Mouse (Mus musculus) MEL (cell line): ENCODE measurements around the gene Apopt1. TPM values are rescaled to one million over a fixed set of nuclear protein-coding genes. Genes with fewer than 3 reads are reported as not detected.

Source experiments
- DNase-seq: peaks from one replicate; pipeline ENCODE4 v3.0.0; 2011; ENCODE audit warnings: low read depth, low spot score
- H3K27ac ChIP-seq: 2 replicates; pipeline ENCODE4 v1.5.1; 2012; ENCODE audit warnings: low read depth, mild to moderate bottlenecking, control low read depth, low read length, moderate library complexity; ENCODE audit not compliant: control insufficient read depth
- H3K27me3 ChIP-seq, 2 experiments: fragments of 150-350 bp in 1 of 2; sonication (generic) in 1 of 2; 2 replicates each; pipeline ENCODE4 v1.6.1; 2012; ENCODE audit warnings: low read length in 2 of 2, mild to moderate bottlenecking in 2 of 2, improper control_type of control experiment in 1 of 2, moderate library complexity in 1 of 2; ENCODE audit not compliant: insufficient read depth in 2 of 2, control insufficient read depth in 1 of 2
- H3K36me3 ChIP-seq, 2 experiments: 2 replicates each; pipeline ENCODE4 v1.6.1; 2012 to 2014; ENCODE audit warnings: low read length in 2 of 2, improper control_type of control experiment in 1 of 2, inconsistent platforms in 1 of 2, mild to moderate bottlenecking in 1 of 2; ENCODE audit not compliant: insufficient read depth in 2 of 2, control insufficient read depth in 1 of 2
- H3K4me1 ChIP-seq, 2 experiments: fragments of 150-350 bp in 1 of 2; sonication (generic) in 1 of 2; 2 replicates each; pipeline ENCODE4 v1.6.1; 2012; ENCODE audit warnings: low read length in 2 of 2, improper control_type of control experiment in 1 of 2, mild to moderate bottlenecking in 1 of 2; ENCODE audit not compliant: insufficient read depth in 2 of 2, control insufficient read depth in 1 of 2
- H3K4me3 ChIP-seq, 2 experiments: fragments of 150-350 bp in 1 of 2; sonication (generic) in 1 of 2; 2 replicates each; pipeline ENCODE4 v1.5.1; 2012; ENCODE audit warnings: low read depth in 2 of 2, low read length in 2 of 2, mild to moderate bottlenecking in 2 of 2, moderate library complexity in 2 of 2, control low read depth in 1 of 2, improper control_type of control experiment in 1 of 2; ENCODE audit not compliant: control insufficient read depth in 1 of 2, insufficient read depth in 1 of 2
- H3K79me2 ChIP-seq: 2 replicates; pipeline ENCODE4 v1.6.1; 2012; ENCODE audit warnings: mild to moderate bottlenecking, low read length, moderate library complexity; ENCODE audit not compliant: control insufficient read depth, poor library complexity, insufficient read depth
- H3K9ac ChIP-seq: 2 replicates; pipeline ENCODE4 v1.6.1; 2012; ENCODE audit warnings: low read depth, mild to moderate bottlenecking, control low read depth, low read length, moderate library complexity; ENCODE audit not compliant: control insufficient read depth, poor library complexity, severe bottlenecking
- H3K9me3 ChIP-seq: fragments of 150-350 bp; sonication (generic); replicated peaks from 2 replicates; pipeline ENCODE4 v1.6.1; 2012; ENCODE audit warnings: mild to moderate bottlenecking, low read length, improper control_type of control experiment, moderate library complexity; ENCODE audit not compliant: insufficient read depth
- CTCF ChIP-seq, 3 experiments: IDR thresholded peaks in 2 of 3; conservative IDR thresholded peaks in 1 of 3; 2 replicates each; pipeline ENCODE4 v1.5.1; 2011 to 2012; ENCODE audit warnings: low read length in 3 of 3, low read depth in 2 of 3, mild to moderate bottlenecking in 2 of 3, improper control_type of control experiment in 1 of 3, inconsistent platforms in 1 of 3, mixed read lengths in 1 of 3, moderate library complexity in 1 of 3; ENCODE audit not compliant: control insufficient read depth in 1 of 3, insufficient read depth in 1 of 3, poor library complexity in 1 of 3, severe bottlenecking in 1 of 3
- E2F4 ChIP-seq: IDR thresholded peaks from 2 replicates; pipeline ENCODE4 v1.6.1; 2011; ENCODE audit warnings: low read depth, low read length, improper control_type of control experiment, borderline replicate concordance
- EP300 ChIP-seq, 2 experiments: IDR thresholded peaks; 2 replicates each; pipeline ENCODE4 v1.6.1; 2011; ENCODE audit warnings: improper control_type of control experiment in 2 of 2, low read length in 2 of 2, low read depth in 1 of 2, mild to moderate bottlenecking in 1 of 2
- ETS1 ChIP-seq: IDR thresholded peaks from 2 replicates; pipeline ENCODE4 v1.6.1; 2012; ENCODE audit warnings: low read depth, mild to moderate bottlenecking, inconsistent platforms, low read length, improper control_type of control experiment, moderate library complexity
- GATA1 ChIP-seq: IDR thresholded peaks from 2 replicates; pipeline ENCODE4 v1.6.1; 2011; ENCODE audit warnings: low read depth, low read length, improper control_type of control experiment
- HCFC1 ChIP-seq: IDR thresholded peaks from 2 replicates; pipeline ENCODE4 v1.6.1; 2012; ENCODE audit warnings: low read depth, mild to moderate bottlenecking, inconsistent platforms, low read length, improper control_type of control experiment, moderate library complexity
- KAT2A ChIP-seq: conservative IDR thresholded peaks from 2 replicates; pipeline ENCODE4 v1.6.1; 2012; ENCODE audit warnings: low read depth, low read length, improper control_type of control experiment, inconsistent platforms
- MAFK ChIP-seq: IDR thresholded peaks from 2 replicates; pipeline ENCODE4 v1.6.1; 2011; ENCODE audit warnings: low read depth, mild to moderate bottlenecking, low read length, improper control_type of control experiment, borderline replicate concordance
- MEF2A ChIP-seq: IDR thresholded peaks from 2 replicates; pipeline ENCODE4 v1.6.1; 2014; ENCODE audit warnings: low read depth, mild to moderate bottlenecking, inconsistent platforms, low read length, improper control_type of control experiment; ENCODE audit not compliant: poor library complexity, insufficient replicate concordance, severe bottlenecking; ENCODE audit errors: extremely low read depth
- MYB ChIP-seq: IDR thresholded peaks from 2 replicates; pipeline ENCODE4 v1.6.1; 2011; ENCODE audit warnings: mild to moderate bottlenecking, low read depth, low read length, improper control_type of control experiment
- POLR2A ChIP-seq, 2 experiments: IDR thresholded peaks; 2 replicates each; pipeline ENCODE4 v1.6.1; 2011 to 2012; ENCODE audit warnings: low read length in 2 of 2, mild to moderate bottlenecking in 2 of 2, control low read depth in 1 of 2, improper control_type of control experiment in 1 of 2, low read depth in 1 of 2, moderate library complexity in 1 of 2; ENCODE audit not compliant: control insufficient read depth in 1 of 2, insufficient read depth in 1 of 2, poor library complexity in 1 of 2
- POLR2AphosphoS2 ChIP-seq: IDR thresholded peaks from 2 replicates; pipeline ENCODE4 v1.6.1; 2011; ENCODE audit warnings: low read length, improper control_type of control experiment
- POLR2AphosphoS5 ChIP-seq: IDR thresholded peaks from 2 replicates; pipeline ENCODE4 v1.6.1; 2012; ENCODE audit warnings: low read depth, borderline replicate concordance, mild to moderate bottlenecking, inconsistent platforms, low read length, moderate library complexity, mixed read lengths
- RAD21 ChIP-seq: IDR thresholded peaks from 2 replicates; pipeline ENCODE4 v1.6.1; 2011; ENCODE audit warnings: mild to moderate bottlenecking, low read depth, low read length, improper control_type of control experiment
- RCOR1 ChIP-seq: IDR thresholded peaks from 2 replicates; pipeline ENCODE4 v1.6.1; 2012; ENCODE audit warnings: low read depth, mild to moderate bottlenecking, inconsistent platforms, low read length, improper control_type of control experiment
- SMC3 ChIP-seq: IDR thresholded peaks from 2 replicates; pipeline ENCODE4 v1.6.1; 2011; ENCODE audit warnings: low read depth, low read length, improper control_type of control experiment
- TAL1 ChIP-seq: IDR thresholded peaks from 2 replicates; pipeline ENCODE4 v1.6.1; 2012; ENCODE audit warnings: mild to moderate bottlenecking, inconsistent platforms, low read length, moderate library complexity, mixed read lengths
- TBP ChIP-seq: IDR thresholded peaks from 2 replicates; pipeline ENCODE4 v1.8.0; 2011; ENCODE audit warnings: low read depth, low read length, improper control_type of control experiment
- TCF12 ChIP-seq: IDR thresholded peaks from 2 replicates; pipeline ENCODE4 v1.6.1; 2014; ENCODE audit warnings: low read depth, mild to moderate bottlenecking, inconsistent platforms, low read length, improper control_type of control experiment, moderate library complexity
- UBTF ChIP-seq: IDR thresholded peaks from 2 replicates; pipeline ENCODE4 v1.6.1; 2012; ENCODE audit warnings: low read depth, mild to moderate bottlenecking, inconsistent platforms, low read length, improper control_type of control experiment, moderate library complexity, borderline replicate concordance; ENCODE audit not compliant: insufficient read depth
- USF1 ChIP-seq: IDR thresholded peaks from 2 replicates; pipeline ENCODE4 v1.6.1; 2014; ENCODE audit warnings: low read depth, mild to moderate bottlenecking, inconsistent platforms, low read length, improper control_type of control experiment, moderate library complexity
- USF2 ChIP-seq, 2 experiments: IDR thresholded peaks; 2 replicates each; pipeline ENCODE4 v1.6.1; 2011 to 2012; ENCODE audit warnings: improper control_type of control experiment in 2 of 2, low read length in 2 of 2, borderline replicate concordance in 1 of 2, inconsistent platforms in 1 of 2, low read depth in 1 of 2, mild to moderate bottlenecking in 1 of 2; ENCODE audit not compliant: insufficient read depth in 1 of 2
- ZKSCAN1 ChIP-seq: IDR thresholded peaks from 2 replicates; pipeline ENCODE4 v1.6.1; 2012; ENCODE audit warnings: low read depth, mild to moderate bottlenecking, inconsistent platforms, low read length, improper control_type of control experiment, moderate library complexity
- polyA plus RNA-seq, 2 experiments: library from polyadenylated mRNA; stranded (reverse) in 1 of 2; unstranded in 1 of 2; fragments of >175 nt in 1 of 2; fragments of >200 nt in 1 of 2; gene quantifications; 2 replicates each; pipeline versions ENCODE4 v1.2.1 to v1.2.4; 2012; ENCODE audit warnings: low replicate concordance in 2 of 2, low read depth in 1 of 2; ENCODE audit not compliant: insufficient read length in 2 of 2, insufficient read depth in 1 of 2, missing spikeins in 1 of 2
- total RNA-seq: library from RNA; depleted of rRNA; stranded (reverse); fragments of 300-350 nt; gene quantifications from 2 replicates; pipeline ENCODE4 v1.2.3, GENCODE M21; 2012

The Apopt1 gene
- total and polyA plus RNA-seq, 3 experiments = 25.7 to 46.5 TPM; not detected in 1

- Histone ChIP-seq H3K9ac (no peak overlapping the region), H3K27ac (no peak overlapping the region), H3K36me3 (peaks cover 0 to 6% of the 10 kb centered on the region in 2 experiments; a peak in 2 of 4 replicates), H3K4me3 (no peak overlapping the region), H3K27me3 (no peaks in the 10 kb centered on the region), H3K4me1 (peaks cover 5 to 17% of the 10 kb centered on the region in 2 experiments), H3K79me2 (no peaks in the 10 kb centered on the region; the same call in 1 of the 2 replicates), H3K9me3 (no peaks in the 10 kb centered on the region)
- no peak for TF ChIP-seq CTCF (IDR thresholded peaks at IDR 0.05 in 2 of 3, conservative IDR thresholded peaks at IDR 0.05 in 1 of 3; ENCODE audit: control insufficient read depth in 1 of 3, insufficient read depth in 1 of 3, low read depth in 2 of 3, low read length in 3 of 3, poor library complexity in 1 of 3, severe bottlenecking in 1 of 3)
- TF ChIP-seq RCOR1 = no peak
- DNase-seq = no peak
Observed at GRCm38 (mm10) chr12:111753347-111753746, 40.3 kb downstream of the Apopt1 start.

- no peak overlapping the region for H3K4me3 ChIP-seq
- peaks cover 8% of the 10 kb centered on the region for H3K79me2 ChIP-seq
- no peaks in the 10 kb centered on the region for H3K9me3 ChIP-seq
- peak; percentile 41 for DNase-seq
- 0 out of 2 replicates have a peak, but pooled peaks have one; percentile 17 for TF ChIP-seq TBP
- TF ChIP-seq EP300 (IDR thresholded peaks at IDR 0.05; ENCODE audit: low read depth in 1 of 2, low read length in 2 of 2) = 0 out of 4 replicates have a peak, but pooled peaks have one; percentile 11 to 34
- peak; percentile 63 for TF ChIP-seq GATA1
- TF ChIP-seq USF1 = no peak
- TF ChIP-seq TAL1 = peak; percentile 54
- TF ChIP-seq TCF12 = no peak
- no peak; the same call in 1 of the 2 replicates for TF ChIP-seq RCOR1
- TF ChIP-seq POLR2AphosphoS5 = no peak
- no peak for TF ChIP-seq HCFC1
- TF ChIP-seq ZKSCAN1 = no peak
- H3K27me3 ChIP-seq = no peaks in the 10 kb centered on the region
- H3K4me1 ChIP-seq = peaks cover 5 to 17% of the 10 kb centered on the region in 2 experiments
- no peak overlapping the region for H3K9ac ChIP-seq
- peaks cover 0 to 6% of the 10 kb centered on the region in 2 experiments; a peak in 2 of 4 replicates for H3K36me3 ChIP-seq
- H3K27ac ChIP-seq = no peak overlapping the region
Observed at GRCm38 (mm10) chr12:111754710-111755109, 41.6 kb downstream of the Apopt1 start.

- TF ChIP-seq E2F4 = no peak
- TF ChIP-seq UBTF = no peak
- no peak for TF ChIP-seq ETS1
- TF ChIP-seq MYB = no peak
- TF ChIP-seq USF2 (IDR thresholded peaks at IDR 0.05; ENCODE audit: borderline replicate concordance in 1 of 2, insufficient read depth in 1 of 2, low read depth in 1 of 2, low read length in 2 of 2) = no peak
- no peak for TF ChIP-seq SMC3
- no peak for TF ChIP-seq POLR2AphosphoS2
- no peak for TF ChIP-seq TAL1
- no peak for TF ChIP-seq POLR2A (IDR thresholded peaks at IDR 0.05; ENCODE audit: control insufficient read depth in 1 of 2, insufficient read depth in 1 of 2, low read depth in 1 of 2, low read length in 2 of 2, poor library complexity in 1 of 2)
- no peak for TF ChIP-seq RAD21
- TF ChIP-seq KAT2A = no peak
- no peak for TF ChIP-seq MAFK
- TF ChIP-seq TCF12 = no peak
- no peak for TF ChIP-seq MEF2A
- H3K4me1 ChIP-seq = peaks cover 8 to 20% of the 10 kb centered on the region in 2 experiments
Observed at GRCm38 (mm10) chr12:111755231-111755630, 42.2 kb downstream of the Apopt1 start.

More at GRCm38 (mm10) chr12:111755231-111755630, 42.2 kb downstream of the Apopt1 start:
- Histone ChIP-seq H3K9me3 (no peaks in the 10 kb centered on the region), H3K79me2 (peaks cover 12% of the 10 kb centered on the region), H3K4me3 (no peak overlapping the region), H3K9ac (no peak overlapping the region), H3K27ac (no peak overlapping the region), H3K36me3 (peaks cover 0 to 10% of the 10 kb centered on the region in 2 experiments; a peak in 2 of 4 replicates), H3K27me3 (no peaks in the 10 kb centered on the region)
- DNase-seq = no peak
